Mouse (Mus musculus) E14TG2a.4 (cell line): ENCODE measurements around the gene Hoxb7.

ENCODE experiments used
- H3K27me3 ChIP-seq: 2 replicates; pipeline ENCODE4 v1.6.1; 2014; ENCODE audit warnings: low read length, control low read depth; ENCODE audit not compliant: insufficient read depth
- H3K36me3 ChIP-seq: 2 replicates; pipeline ENCODE4 v1.6.1; 2014; ENCODE audit warnings: low read length, control low read depth; ENCODE audit not compliant: insufficient read depth
- H3K4me1 ChIP-seq: replicated peaks from 2 replicates; pipeline ENCODE4 v1.6.1; 2014; ENCODE audit warnings: low read depth, low read length, control low read depth
- H3K4me3 ChIP-seq: replicated peaks from 2 replicates; pipeline ENCODE4 v1.5.1; 2014; ENCODE audit warnings: mild to moderate bottlenecking, low read length
- H3K9me3 ChIP-seq: 2 replicates; pipeline ENCODE4 v1.6.1; 2014; ENCODE audit warnings: low read length, control low read depth
- CTCF ChIP-seq: conservative IDR thresholded peaks from 2 replicates; pipeline ENCODE4 v1.5.1; 2014; ENCODE audit warnings: low read length
- NANOG ChIP-seq: IDR thresholded peaks from 2 replicates; pipeline ENCODE4 v1.6.1; 2014; ENCODE audit warnings: borderline replicate concordance, low read length, mixed read lengths
- POU5F1 ChIP-seq: IDR thresholded peaks from 2 replicates; pipeline ENCODE4 v1.6.1; 2014; ENCODE audit warnings: low read length, borderline replicate concordance

Hoxb7 gene

DNA sequence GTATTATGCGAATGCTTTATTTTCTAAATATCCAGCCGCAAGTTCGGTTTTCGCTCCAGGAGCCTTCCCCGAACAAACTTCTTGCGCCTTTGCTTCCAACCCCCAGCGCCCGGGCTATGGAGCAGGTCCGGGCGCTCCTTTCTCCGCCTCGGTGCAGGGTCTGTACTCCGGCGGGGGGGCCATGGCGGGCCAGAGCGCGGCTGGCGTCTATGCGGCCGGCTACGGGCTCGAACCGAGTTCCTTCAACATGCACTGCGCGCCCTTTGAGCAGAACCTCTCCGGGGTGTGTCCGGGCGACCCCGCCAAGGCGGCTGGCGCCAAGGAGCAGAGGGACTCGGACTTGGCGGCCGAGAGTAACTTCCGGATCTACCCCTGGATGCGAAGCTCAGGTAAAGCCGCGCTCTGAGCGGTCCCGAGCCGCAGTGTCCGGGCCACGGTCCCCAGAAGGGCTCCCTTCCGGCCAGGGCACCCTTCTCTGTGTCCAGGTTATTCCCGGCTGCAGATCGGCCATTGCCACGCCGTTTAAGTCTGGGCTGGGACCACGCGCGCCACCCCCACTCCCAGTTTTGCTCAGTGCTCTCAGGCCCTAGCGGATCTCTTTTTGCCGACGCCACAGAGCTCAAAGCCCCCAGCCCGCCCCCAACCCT, 439 bp downstream of the Hoxb7 start:
- H3K36me3 ChIP-seq, result no peaks in the 10 kb centered on the region
- H3K27me3 ChIP-seq, result peaks cover 97% of the 10 kb centered on the region
- H3K4me1 ChIP-seq, result peaks cover 52% of the 10 kb centered on the region
- no peaks in the 10 kb centered on the region for H3K9me3 ChIP-seq
- no peak for TF ChIP-seq NANOG
- TF ChIP-seq CTCF, result no peak
- no peak for TF ChIP-seq POU5F1
- H3K4me3 ChIP-seq, result peak overlapping the region; percentile 74

DNA sequence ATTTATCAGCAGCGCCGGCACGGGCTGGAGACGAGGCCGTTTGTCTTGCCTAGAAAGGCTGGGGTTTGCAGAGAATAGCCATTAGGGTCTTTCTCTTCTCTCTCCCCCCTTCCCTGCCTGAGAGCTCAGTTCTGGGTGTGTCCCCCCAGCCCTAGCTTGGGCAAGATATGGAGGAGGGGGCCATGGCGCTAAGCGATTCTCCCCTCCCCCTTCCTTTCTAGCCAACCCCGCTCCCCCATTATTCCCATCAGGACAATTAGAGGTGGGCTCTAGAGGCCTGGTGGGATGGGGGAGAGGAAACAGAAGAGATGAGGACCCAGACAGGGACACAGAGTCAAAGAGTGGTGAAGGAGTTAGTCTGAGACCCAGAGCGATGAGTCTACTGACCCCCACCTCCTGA, 988 bp downstream of the Hoxb7 start:
- Histone ChIP-seq H3K9me3 (no peaks in the 10 kb centered on the region), H3K36me3 (no peaks in the 10 kb centered on the region), H3K27me3 (peaks cover 97% of the 10 kb centered on the region), H3K4me1 (peaks cover 51% of the 10 kb centered on the region), H3K4me3 (peak overlapping the region; percentile 74)
- TF ChIP-seq POU5F1, result no peak
- TF ChIP-seq CTCF, result no peak
- TF ChIP-seq NANOG, result no peak

- Histone ChIP-seq H3K4me1 (peaks cover 52% of the 10 kb centered on the region), H3K9me3 (no peaks in the 10 kb centered on the region), H3K36me3 (no peaks in the 10 kb centered on the region), H3K27me3 (peaks cover 97% of the 10 kb centered on the region), H3K4me3 (no peak overlapping the region)
- no peak for TF ChIP-seq NANOG
- no peak for TF ChIP-seq POU5F1
- no peak for TF ChIP-seq CTCF
These were observed 2.2 kb downstream of the Hoxb7 start for GRCm38 (mm10) chr11:96288455-96289221.

- TF ChIP-seq NANOG (no peak), POU5F1 (no peak), CTCF (no peak)
- no peaks in the 10 kb centered on the region for H3K9me3 ChIP-seq
- H3K4me1 ChIP-seq, result peaks cover 51% of the 10 kb centered on the region
- no peak overlapping the region for H3K4me3 ChIP-seq
- H3K36me3 ChIP-seq, result no peaks in the 10 kb centered on the region
- peaks cover 98% of the 10 kb centered on the region for H3K27me3 ChIP-seq
These were observed 2.9 kb downstream of the Hoxb7 start for GRCm38 (mm10) chr11:96289293-96289692.

- no peak overlapping the region for H3K4me3 ChIP-seq
- TF ChIP-seq POU5F1 (no peak), NANOG (no peak), CTCF (no peak)
These were observed 3.4 kb downstream of the Hoxb7 start for GRCm38 (mm10) chr11:96289837-96290236.

GRCm38 (mm10) chr11:96290705-96291355, 4.4 kb downstream of the Hoxb7 start:
- Histone ChIP-seq H3K27me3 (peaks cover 99% of the 10 kb centered on the region), H3K9me3 (no peaks in the 10 kb centered on the region), H3K4me1 (peaks cover 59% of the 10 kb centered on the region), H3K4me3 (no peak overlapping the region), H3K36me3 (no peaks in the 10 kb centered on the region)
- TF ChIP-seq POU5F1 (no peak), CTCF (no peak), NANOG (no peak)

More at GRCm38 (mm10) chr11:96289837-96290236, 3.4 kb downstream of the Hoxb7 start:
- Histone ChIP-seq H3K36me3 (no peaks in the 10 kb centered on the region), H3K4me1 (peaks cover 52% of the 10 kb centered on the region), H3K27me3 (peaks cover 98% of the 10 kb centered on the region), H3K9me3 (no peaks in the 10 kb centered on the region)

DNA sequence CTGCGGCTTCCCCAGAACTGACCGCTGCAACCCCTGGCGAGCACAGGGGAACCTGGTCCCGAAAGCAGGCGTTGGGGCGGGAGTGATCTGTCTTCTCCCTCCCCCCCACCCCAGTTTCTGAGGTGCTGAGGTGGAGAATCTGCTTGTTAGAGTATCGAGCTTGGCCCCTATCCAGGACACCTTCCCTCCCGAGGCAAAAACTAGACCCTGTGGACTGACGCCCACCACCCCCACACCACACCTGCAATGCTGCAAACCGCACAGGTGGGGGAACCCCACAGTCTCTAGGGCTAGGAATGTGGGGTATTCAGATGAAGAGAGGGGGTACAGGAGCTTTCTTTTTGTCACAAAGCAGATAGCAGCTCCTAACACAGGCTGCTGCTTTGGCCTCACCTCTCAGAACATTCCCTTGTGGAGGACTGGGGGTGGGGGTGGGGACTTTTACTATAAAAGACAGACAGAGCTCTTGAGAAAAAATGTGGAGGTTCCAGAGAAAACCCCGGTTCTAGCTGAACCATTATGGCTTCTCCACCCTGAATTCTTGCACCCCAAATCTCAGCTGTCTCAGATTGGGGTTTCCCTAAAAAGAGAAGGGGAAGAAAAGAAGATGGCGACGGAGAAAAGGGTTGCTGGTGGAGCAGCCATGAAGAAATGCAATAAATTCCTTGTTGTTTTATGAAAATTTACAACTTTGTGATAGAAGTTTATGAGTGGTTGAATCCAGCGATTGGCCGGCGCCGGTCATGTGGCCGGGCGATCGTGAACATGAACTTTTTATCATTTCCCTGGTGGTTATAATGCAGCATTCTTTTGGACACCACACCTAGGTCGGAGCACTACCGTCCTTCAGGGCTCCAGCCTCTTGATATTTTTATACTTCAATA, 5.5 kb downstream of the Hoxb7 start, which contains the start of gene Hoxb6:
TSS of gene Hoxb6 (plus strand) at position 796 of the 884 bp plus-strand sequence.
- H3K4me1 ChIP-seq, result peaks cover 52% of the 10 kb centered on the region
- H3K36me3 ChIP-seq, result no peaks in the 10 kb centered on the region
- peaks cover 99% of the 10 kb centered on the region for H3K27me3 ChIP-seq
- peak within 1 kb of the TSS; percentile 13; the same call in 1 of the 2 replicates for H3K4me3 ChIP-seq
- TF ChIP-seq POU5F1 (no peak), CTCF (no peak), NANOG (no peak)
- no peaks in the 10 kb centered on the region for H3K9me3 ChIP-seq
